Mouse (Mus musculus): ENCODE data around the gene Dennd2c.
A peak's percentile ranks its signal among the peaks of the same experiment; 100 is the strongest.

Dennd2c gene

DNA sequence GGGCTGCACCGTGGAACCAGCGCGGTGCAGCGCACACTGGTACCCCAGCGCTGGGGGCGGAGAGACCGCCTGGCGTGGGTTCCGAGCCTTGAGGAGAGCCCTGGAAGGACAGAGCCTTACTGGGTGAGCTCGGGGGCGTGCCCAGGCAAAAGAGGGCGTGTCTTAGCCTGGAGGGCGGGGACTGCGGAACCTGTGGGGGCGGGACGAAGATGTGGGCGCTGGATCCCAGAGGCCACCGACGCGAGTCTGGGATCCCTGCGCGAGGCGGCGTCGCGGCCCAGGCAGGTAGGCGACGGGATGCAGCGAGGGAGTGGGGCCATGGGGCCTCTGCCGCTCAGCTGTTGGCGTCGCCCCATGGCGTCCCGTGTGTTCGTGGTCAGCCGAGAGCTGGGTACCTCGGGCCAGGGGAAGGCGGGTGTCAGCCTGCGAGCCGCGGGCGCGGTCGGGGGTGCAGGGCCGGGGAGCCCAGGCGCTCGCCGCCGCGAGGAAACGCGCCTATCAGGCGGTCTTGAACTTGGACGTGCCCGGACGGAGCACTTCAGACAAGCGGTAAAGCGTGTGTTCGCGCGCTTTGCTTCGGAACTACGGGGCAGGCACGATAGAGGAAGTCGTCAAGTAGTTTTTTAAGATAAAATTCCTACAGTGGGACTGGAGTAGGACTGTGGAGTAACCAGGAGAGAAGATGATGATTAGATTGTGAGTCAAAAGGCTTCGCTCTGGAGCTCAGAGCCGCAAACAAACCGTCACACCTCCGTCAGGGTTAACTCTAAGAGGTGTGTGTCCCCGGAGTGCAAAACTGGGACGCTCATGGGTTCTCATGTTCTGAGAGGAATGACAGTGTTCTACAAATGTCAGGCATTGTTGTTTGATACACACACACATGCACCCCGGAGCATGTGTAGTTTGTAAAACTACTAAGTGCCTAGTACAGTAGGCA, at the start of gene Dennd2c:
Gene Dennd2c (plus strand): TSS at position 151 of the 937 bp plus-strand sequence.
- DNase-seq (ENCODE audit: low read depth, low spot score), result peak; percentile 49

DNA sequence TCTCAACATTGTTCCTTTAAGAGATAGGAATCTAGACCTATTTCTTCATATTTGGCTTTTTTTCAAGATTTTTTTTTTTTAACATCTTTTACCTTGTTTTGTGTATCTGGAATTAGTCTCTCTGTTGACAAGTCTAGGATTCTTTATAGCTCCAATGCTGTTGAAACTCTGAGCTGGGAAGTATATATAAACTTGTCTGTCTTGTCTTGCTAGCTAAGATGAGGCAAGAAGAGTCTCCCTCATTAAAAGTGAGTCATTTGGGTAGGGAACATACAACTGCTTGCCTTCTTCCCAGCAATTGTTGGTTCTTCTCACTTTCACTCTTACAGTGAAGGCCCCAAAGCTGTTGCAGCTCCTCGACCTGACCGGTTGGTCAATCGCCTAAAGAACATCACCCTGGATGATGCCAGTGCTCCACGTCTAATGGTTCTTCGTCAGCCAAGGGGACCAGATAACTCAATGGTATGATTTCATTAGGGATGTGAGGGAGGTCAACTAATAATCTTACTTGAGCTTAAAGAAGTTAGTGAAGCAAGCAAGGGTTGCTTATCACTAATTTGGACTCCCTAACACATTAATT, 46.3 kb upstream of the Dennd2c start:
- no peak for DNase-seq (ENCODE audit: low read depth, low spot score)

- DNase-seq (ENCODE audit: low read depth, low spot score), result no peak
Observed at GRCm38 (mm10) chr3:103057752-103058151, 44.7 kb upstream of the Dennd2c start.

DNA sequence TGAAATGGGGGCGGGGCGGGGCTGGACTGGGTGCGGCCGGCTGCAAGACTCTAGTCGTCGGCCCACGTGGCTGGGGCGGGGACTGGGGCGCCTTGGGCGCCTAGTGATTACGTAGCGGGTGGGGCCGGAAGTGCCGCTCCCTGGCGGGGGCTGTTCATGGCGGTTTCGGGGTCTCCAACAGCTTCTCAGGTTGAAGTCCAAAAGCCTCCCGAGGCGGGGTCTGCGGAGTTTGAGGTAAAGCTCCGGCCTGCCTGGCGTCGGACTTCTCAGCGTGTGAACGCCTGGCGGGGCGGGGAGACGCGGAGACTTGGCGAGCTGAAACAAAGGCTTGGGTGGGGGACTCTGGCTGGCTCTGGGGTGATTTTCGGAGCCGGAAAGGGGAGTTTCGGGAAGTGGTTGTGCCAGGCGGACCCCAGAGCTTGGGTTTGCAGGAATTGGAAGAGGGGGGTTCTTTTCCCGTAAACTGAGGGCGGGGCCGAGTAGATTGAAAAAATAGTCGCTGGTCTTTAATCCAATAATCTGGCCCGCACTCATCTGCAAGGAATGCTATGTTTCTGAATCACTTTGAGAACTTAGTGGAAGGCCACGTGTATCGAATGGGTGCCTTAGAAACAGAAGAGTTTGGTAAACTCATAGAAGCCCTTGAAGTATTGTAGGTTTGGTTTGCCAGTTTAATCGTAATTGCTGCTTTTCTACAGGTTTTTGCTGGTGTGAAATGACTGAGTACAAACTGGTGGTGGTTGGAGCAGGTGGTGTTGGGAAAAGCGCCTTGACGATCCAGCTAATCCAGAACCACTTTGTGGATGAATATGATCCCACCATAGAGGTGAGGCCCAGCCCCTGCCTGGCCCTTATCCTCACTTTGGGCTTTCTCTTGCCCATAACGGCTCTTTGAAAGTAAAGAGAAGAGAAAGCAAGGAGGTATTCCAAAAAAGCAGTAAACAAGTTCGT, 43.9 kb upstream of the Dennd2c start, which contains the start of gene Nras:
Gene Nras (plus strand): TSS at position 79 of the 951 bp plus-strand sequence.
- DNase-seq (ENCODE audit: low read depth, low spot score), result peak; percentile 67

DNA sequence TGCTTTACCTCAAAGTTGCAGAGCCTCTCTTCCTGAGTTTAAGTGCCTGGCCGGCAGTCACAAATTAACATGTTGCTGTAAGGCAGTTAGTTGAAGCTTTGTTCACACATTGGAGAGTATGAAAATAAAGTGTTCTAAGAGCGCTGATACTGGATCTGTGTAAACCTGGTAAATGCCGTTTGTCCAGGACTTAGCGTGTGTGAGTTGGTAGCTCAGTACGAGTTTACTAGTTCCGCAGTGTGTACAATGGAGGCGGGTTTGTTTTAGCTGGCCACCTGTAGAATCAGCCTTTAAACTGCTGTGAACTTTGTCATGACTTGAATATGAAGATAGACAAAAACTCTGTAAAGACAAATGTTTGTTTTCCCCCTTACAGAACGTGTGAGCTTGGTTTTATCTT, 35.5 kb upstream of the Dennd2c start:
- no peak for DNase-seq (ENCODE audit: low read depth, low spot score)

GRCm38 (mm10) chr3:103068971-103069370, 33.4 kb upstream of the Dennd2c start:
- DNase-seq (ENCODE audit: low read depth, low spot score), result no peak

DNA sequence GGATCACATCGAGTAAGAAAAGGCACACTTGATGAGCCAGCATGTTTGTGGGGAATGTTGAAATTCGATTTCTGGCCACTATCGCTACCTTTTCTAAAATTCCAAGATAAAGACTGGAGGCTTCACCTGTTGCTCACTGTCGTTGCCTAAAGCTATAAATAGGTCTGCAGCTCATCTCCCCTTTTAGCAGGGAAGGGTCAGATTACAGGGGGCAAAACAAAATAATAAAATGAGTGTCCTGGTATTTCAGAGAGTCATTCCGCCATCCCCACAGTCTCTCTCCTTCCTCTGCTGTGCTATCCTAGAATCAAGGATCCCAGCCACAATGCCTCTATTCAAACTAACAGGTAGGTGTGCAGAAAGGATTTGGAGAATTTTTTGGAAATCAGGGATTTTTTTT, 28.6 kb upstream of the Dennd2c start, which contains the start of gene Ampd1:
Gene Ampd1 (plus strand): TSS at position 244 of the 400 bp plus-strand sequence.
- no peak for DNase-seq (ENCODE audit: low read depth, low spot score)

DNA sequence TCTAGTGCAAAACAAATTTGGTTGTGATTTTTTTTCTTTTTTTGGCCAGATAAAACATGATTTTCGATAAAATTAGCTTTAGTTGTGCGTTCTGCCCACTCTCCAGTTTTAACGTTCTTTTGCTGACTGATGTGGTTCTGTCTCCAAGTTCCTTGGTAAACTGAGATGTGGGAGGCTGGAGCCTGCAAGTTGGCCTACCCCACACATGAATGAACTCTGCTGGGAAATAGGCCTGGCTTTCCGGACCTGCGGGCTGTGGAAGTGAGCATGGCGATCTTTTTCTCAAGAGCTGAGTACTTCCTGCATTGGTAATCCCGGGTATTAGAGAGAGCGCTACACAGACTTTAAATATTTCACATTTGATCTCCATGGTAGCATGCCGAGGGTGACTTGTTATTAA, 26.5 kb upstream of the Dennd2c start:
- DNase-seq (ENCODE audit: low read depth, low spot score), result no peak

DNA sequence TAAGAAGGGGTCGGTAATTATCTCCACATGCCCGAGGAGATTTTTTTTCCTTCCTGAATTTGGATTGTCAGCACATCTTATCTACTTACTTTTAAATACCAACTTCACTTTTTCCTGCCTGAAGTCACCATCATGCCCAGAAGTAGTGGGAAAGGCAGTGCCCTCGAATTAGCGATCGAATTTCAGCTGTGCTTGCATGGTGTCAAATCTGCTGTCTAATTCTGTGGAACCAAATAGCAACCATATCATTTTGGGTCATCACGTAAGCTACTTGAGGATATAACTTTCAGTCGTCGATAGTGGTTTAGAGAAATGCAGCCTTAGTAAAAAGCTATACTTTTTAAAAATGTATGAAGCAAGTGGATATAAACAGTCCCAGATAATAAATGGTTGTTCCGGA, 25.9 kb upstream of the Dennd2c start:
- no peak for DNase-seq (ENCODE audit: low read depth, low spot score)

GRCm38 (mm10) chr3:103079301-103079700, 23.1 kb upstream of the Dennd2c start:
- DNase-seq (ENCODE audit: low read depth, low spot score), result no peak

DNA sequence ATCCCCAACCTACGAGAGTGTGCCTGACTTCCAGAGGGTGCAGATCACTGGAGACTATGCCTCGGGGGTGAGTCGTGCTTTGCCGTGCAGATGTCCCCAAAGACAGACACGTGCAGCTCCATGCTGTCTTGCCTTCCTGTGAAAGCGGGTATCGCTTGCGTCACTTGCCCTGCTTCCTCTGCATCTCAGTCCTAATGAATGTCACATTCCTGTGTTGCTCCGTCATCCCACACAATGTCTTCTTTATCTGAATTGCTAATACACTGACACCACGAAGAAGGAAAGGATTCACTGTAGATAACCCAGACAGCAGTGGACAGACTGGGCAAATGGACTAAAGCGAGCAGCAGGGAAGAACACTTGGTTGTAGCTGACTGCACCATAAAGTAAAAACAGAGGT, 21.4 kb upstream of the Dennd2c start:
- DNase-seq (ENCODE audit: low read depth, low spot score), result no peak

DNA sequence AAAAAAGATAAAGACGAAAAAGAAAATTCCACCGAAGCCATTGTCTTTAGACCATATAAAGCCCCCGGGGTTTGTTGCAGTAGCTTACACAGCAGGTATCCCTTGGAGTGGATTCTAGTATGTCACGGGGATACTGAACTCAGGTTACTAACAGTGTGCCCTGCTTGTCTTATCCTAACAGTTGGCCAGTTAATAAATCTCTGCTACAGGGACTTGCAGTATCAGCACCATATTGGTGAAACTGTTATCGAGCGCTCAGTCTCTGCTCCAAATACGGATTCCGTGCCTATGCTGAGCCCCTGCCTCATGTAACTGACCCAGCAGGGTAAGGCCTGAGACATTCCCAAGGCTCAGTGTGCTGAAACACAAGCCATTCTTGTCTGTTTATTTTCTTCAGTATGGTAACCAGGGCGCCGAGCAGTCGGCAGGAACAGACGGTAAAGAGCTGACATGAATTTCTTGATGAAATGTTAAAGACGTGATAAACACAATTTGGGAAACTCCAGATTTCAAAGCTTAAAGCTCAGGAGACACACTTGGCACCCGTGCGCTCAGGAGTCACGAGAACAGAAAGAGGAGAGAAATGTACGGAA, 20.4 kb upstream of the Dennd2c start:
- DNase-seq (ENCODE audit: low read depth, low spot score), result no peak

- DNase-seq (ENCODE audit: low read depth, low spot score), result no peak
Observed at GRCm38 (mm10) chr3:103082761-103083160, 19.6 kb upstream of the Dennd2c start.

- DNase-seq (ENCODE audit: low read depth, low spot score), result no peak
Observed at GRCm38 (mm10) chr3:103085986-103086385, 16.4 kb upstream of the Dennd2c start.

GRCm38 (mm10) chr3:103091753-103092152, 10.7 kb upstream of the Dennd2c start:
- DNase-seq (ENCODE audit: low read depth, low spot score), result no peak

DNA sequence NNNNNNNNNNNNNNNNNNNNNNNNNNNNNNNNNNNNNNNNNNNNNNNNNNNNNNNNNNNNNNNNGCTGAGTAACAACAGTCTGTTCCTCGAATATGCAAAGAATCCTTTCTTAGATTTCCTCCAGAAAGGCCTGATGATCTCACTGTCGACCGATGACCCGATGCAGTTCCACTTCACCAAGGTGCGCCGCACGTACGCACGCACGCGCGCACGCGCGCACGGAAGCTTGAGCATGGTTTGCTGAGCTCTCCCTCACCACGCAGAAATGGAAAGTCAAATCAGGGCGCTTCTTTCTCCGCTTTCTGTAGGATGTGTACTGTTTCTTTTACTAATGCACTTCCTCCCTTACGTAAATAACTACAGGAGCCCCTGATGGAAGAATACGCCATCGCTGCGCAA, 3.7 kb upstream of the Dennd2c start:
- no peak for DNase-seq (ENCODE audit: low read depth, low spot score)

GRCm38 (mm10) chr3:103099667-103100066, 2.7 kb upstream of the Dennd2c start:
- DNase-seq (ENCODE audit: low read depth, low spot score), result no peak

GRCm38 (mm10) chr3:103100735-103101134, 1.7 kb upstream of the Dennd2c start:
- DNase-seq (ENCODE audit: low read depth, low spot score), result no peak

- DNase-seq (ENCODE audit: low read depth, low spot score), result no peak
Observed at GRCm38 (mm10) chr3:103101194-103101593, 1.2 kb upstream of the Dennd2c start.

- DNase-seq (ENCODE audit: low read depth, low spot score), result no peak
Observed at GRCm38 (mm10) chr3:103101909-103102308, 495 bp upstream of the Dennd2c start.

DNA sequence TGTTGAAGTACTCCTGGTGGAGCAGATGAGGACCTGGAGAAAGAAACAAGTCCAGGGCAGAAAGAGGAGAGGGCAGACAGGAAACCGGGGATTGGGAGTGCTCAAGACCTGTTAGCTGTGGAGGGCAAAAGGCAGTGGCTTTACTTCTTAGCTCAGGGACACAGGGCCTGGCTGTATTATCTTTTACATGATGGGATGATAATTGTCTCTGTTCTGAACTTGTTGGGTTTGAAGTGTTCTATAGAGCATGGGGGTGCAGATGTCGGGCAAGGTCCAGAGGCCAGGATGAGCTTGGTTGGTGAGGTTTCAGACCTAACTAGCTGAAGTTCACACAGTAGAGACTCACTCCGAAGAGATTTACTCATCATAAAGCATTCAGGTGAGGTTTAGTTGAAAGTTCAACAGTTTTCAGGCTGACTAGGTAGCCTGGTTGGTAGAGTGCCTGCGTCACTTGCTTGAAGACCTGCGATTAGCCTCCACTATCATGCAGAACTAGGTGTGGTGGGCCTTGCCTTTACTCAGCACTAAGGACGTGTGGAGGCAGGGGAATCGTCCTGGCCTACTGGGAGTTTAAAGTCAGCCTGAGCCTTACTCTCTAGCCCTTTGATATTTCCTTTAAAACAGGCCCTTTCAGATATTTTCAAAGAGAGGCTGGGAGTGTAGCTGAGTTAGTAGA, 5.3 kb downstream of the Dennd2c start:
- no peak for DNase-seq (ENCODE audit: low read depth, low spot score)

Data from retina, adult 2 months (tissue).